Mouse (Mus musculus): ENCODE measurements at regions not wholly inside any gene's neighbourhood (a gene's known extent, or its start where the extent isn't known, plus 50 kb on each side); places are given as distances from the start of the nearest gene placed in this dataset.

GRCm38 (mm10) chr15:85635425-85635824, 53.2 kb upstream of the Wnt7b start:
- no peak for TF ChIP-seq CTCF (IDR thresholded peaks at IDR 0.05; ENCODE audit: low read depth)
- TF ChIP-seq EP300 (IDR thresholded peaks at IDR 0.05; ENCODE audit: low read depth), result no peak

Data from heart, postnatal 0 days (tissue).